17 mouse cellular contexts compared by ENCODE assay signal in genomic region chr19:20122475-20122874, GRCm38 (mm10).
DNase-seq lines count a peak whose midpoint lies in the region; ATAC-seq lines count a peak whose summit lies in the region.
"Had no signal": no experiment of that assay in that cellular context is flagged by ENCODE, and none has a peak within 500 bp of the region (broad histone marks: within the 10 kb centered on the region; RNA-seq: fewer than 3 reads in every experiment).

No protein-coding gene starts in this region.

- H3K4me2 ChIP-seq in forebrain, embryonic 14.5 days (ENCODE audit: low read length), result no peak overlapping the region
- no peak overlapping the region for H3K4me2 ChIP-seq in neural tube, embryonic 15.5 days
- H3K4me2 ChIP-seq: embryonic facial prominence, embryonic 12.5 days; heart, embryonic 11.5 days; liver, embryonic 11.5 days had no signal

- peak; percentile 48 for DNase-seq in embryo, embryonic 10 days (ENCODE audit: low spot score)
- peak; percentile 76 for DNase-seq in forebrain, embryonic 14.5 days (ENCODE audit: low spot score)
- DNase-seq in mesoderm, embryonic 11.5 days (ENCODE audit: low read depth, low spot score), result peak; percentile 54
- no peak for DNase-seq in frontal cortex, postnatal 14 days (ENCODE audit: low spot score in 2 of 2)
- no peak for DNase-seq in urinary bladder, postnatal 10 days (ENCODE audit: low spot score)
- DNase-seq in cerebellum, adult 11-12 months, result no peak
- DNase-seq: adrenal gland, postnatal 10 days; cerebellum, adult 11 months; kidney, postnatal 25 days; lung, postnatal 36 days; right cerebral cortex, postnatal 14 days; thymus, postnatal 4 days had no signal

- WGBS in forebrain, embryonic 14.5 days, result 5% methylated on average over 4 of the region's 4 CpGs
- 12% methylated on average over 4 of the region's 4 CpGs for WGBS in neural tube, embryonic 15.5 days

- H3K36me3 ChIP-seq in forebrain, embryonic 14.5 days (ENCODE audit: control insufficient read depth, insufficient read depth, low read length), result no peaks in the 10 kb centered on the region
- no peaks in the 10 kb centered on the region for H3K36me3 ChIP-seq in neural tube, embryonic 15.5 days
- H3K36me3 ChIP-seq: embryonic facial prominence, embryonic 12.5 days had no signal

- H3K4me3 ChIP-seq in forebrain, embryonic 14.5 days (ENCODE audit: low read depth, low read length), result no peak overlapping the region
- H3K4me3 ChIP-seq in neural tube, embryonic 15.5 days (replicated peaks), result no peak overlapping the region
- H3K4me3 ChIP-seq: embryonic facial prominence, embryonic 12.5 days had no signal

- H3K9me3 ChIP-seq in forebrain, embryonic 14.5 days (replicated peaks; ENCODE audit: control insufficient read depth, low read length), result no peaks in the 10 kb centered on the region
- H3K9me3 ChIP-seq in neural tube, embryonic 15.5 days (replicated peaks), result no peaks in the 10 kb centered on the region
- H3K9me3 ChIP-seq: embryonic facial prominence, embryonic 12.5 days had no signal

- no peak overlapping the region for H3K9ac ChIP-seq in forebrain, embryonic 14.5 days (ENCODE audit: low read length)
- H3K9ac ChIP-seq in neural tube, embryonic 15.5 days (replicated peaks), result no peak overlapping the region
- H3K9ac ChIP-seq: embryonic facial prominence, embryonic 12.5 days had no signal

- H3K4me1 ChIP-seq in forebrain, embryonic 14.5 days (ENCODE audit: control insufficient read depth, insufficient read depth, low read length), result peaks cover 2% of the 10 kb centered on the region; the same call in 1 of the 2 replicates
- H3K4me1 ChIP-seq in neural tube, embryonic 15.5 days, result peaks cover 4% of the 10 kb centered on the region
- H3K4me1 ChIP-seq: embryonic facial prominence, embryonic 12.5 days had no signal

- no peak overlapping the region for H3K27ac ChIP-seq in forebrain, embryonic 14.5 days (ENCODE audit: low read depth, low read length)
- H3K27ac ChIP-seq in neural tube, embryonic 15.5 days (replicated peaks), result no peak overlapping the region
- H3K27ac ChIP-seq: embryonic facial prominence, embryonic 12.5 days had no signal

- H3K27me3 ChIP-seq in forebrain, embryonic 14.5 days (replicated peaks; ENCODE audit: control insufficient read depth, insufficient read depth, low read length), result no peaks in the 10 kb centered on the region
- no peaks in the 10 kb centered on the region for H3K27me3 ChIP-seq in neural tube, embryonic 15.5 days (replicated peaks)
- H3K27me3 ChIP-seq: CH12.LX; embryonic facial prominence, embryonic 12.5 days had no signal

- ATAC-seq in forebrain, embryonic 14.5 days, result peak; percentile 89
- ATAC-seq in neural tube, embryonic 15.5 days (ENCODE audit: low FRiP score), result peak; percentile 41; the same call in 1 of the 2 replicates

Comparison
In these comparisons a context has a peak if more than half of its experiments do, and no peak if none do; other contexts are left out.
1. DNase-seq: peak in embryo, embryonic 10 days (single experiment), forebrain, embryonic 14.5 days (single experiment) and mesoderm, embryonic 11.5 days (single experiment); none in frontal cortex, postnatal 14 days (0 of 2), urinary bladder, postnatal 10 days (single experiment) and cerebellum, adult 11-12 months (single experiment).